Mouse (Mus musculus): ENCODE data around the gene Klhl1.
A peak's percentile ranks its signal among the peaks of the same experiment; 100 is the strongest.

Gene Klhl1

DNA sequence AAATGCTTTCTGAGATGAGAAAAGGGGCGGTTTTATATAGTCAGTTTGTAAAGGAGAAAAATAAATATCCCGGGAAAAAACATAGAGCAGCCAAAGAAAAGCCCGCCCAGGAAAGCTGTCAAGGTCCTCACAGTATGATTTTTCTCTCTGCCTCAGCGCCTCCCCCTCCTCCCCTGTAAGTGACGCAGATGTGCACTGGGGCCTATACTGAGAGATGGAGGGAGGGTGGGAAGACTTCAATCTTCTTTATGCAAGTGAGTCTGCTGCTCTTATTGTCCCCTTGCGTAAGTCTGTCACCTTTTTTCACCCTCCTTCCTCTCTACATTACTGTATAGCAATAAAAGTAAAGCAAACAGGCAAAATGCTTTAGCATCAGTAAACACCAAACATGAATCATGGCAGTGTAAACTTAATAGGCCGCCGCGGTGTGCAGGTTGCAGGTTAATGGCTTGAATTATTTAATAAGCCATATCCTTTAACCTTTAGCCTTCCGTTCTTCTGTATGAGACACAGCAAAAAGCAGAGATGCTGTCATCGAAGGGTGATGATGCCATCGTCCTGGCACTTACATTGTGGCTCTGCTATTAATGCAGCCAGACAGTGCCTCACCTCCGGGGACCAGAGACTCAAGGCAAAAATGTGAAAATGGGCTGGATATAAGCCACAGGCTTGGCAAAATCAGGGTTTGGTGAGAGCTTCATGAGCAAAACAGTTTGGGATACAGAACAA lies at the start of gene Klhl1:
Klhl1 (minus strand) TSS at position 149 of the 729 bp plus-strand sequence.
- no peak for DNase-seq

DNA sequence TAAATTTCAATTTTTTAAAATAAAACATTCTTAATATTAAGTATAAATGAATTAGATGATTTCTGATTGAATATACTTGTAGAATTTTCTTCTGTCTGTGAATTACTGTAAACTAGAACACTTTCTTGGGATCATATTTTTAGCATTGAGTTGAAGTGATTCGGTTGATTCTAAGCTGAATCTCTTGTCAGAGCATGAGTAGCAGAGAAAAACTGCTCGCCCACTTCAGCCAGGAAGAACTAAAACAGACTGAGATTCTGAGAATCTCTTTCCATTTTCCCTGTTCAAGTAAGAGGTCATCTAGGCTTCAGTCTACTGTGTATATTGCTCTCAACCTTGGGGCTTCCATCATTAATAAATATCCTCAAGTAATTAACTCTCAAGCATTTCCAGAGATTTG lies 34.8 kb upstream of the Klhl1 start:
- no peak for DNase-seq

DNA sequence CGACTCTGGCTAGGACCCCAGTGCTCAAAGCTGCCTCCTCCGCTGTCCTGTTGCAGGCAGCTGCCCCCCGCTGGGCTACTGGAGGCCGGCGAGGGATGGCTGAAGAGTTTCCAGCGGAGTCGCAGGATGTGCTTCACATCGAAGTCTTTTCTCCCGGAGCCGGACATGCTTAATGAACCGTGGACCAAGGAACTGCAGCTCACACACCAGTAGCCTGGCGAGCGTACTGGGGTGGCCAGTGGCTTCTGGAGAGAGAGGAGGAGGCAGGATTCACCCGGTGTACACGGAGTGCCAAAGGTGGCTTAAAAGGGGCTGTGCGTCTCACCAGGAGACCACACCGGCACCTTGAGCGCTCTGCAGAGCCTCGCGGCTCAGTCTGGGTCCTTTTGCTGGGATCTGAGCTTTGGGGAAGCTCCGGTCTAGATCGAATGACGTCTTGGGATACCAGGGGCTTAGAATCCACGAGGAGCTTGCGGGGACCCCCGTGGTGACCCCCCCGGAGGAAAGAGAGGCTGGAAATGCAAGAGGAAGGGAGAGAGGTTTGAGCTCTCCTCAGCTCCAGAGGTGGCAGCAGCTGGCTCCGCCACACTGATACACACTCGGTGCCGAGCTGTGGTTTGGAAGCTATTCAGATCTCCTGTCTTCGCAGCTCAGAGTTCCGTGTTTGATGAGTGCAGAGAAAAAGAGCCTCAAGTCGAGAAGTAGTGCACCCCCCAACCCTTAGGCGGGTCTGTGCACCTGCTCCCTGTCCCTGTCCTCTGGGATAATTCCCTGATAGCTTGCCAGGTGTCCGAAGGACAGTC lies 550 bp downstream of the Klhl1 start:
- peak in 1 of 2 experiments; percentile 4 for DNase-seq

- no peak for DNase-seq
Observed at GRCm38 (mm10) chr14:96517727-96518126, 1.2 kb downstream of the Klhl1 start.

- no peak for DNase-seq
Observed at GRCm38 (mm10) chr14:96499936-96500335, 19.0 kb downstream of the Klhl1 start.

GRCm38 (mm10) chr14:96471812-96472211 lies 47.1 kb downstream of the Klhl1 start:
- no peak for DNase-seq

DNA sequence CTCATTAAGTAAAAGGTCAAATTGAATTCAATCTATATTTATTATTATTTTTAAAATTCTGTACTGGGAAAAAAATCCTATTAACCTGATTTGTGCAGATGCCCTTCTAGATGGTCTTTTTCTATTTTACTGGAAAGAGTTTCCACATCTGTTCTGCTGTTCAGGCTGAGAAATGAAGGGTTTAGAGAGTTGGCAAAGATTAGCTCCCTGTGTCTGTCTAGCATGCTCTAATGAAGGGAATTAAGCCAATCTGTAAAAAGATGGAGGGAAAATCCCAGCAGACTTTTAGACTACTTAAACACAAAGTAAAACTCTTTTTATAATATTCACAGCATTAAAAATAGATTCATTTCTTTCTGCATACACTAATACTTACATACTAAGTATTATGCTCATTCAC lies 47.6 kb downstream of the Klhl1 start:
- DNase-seq, result no peak

DNA sequence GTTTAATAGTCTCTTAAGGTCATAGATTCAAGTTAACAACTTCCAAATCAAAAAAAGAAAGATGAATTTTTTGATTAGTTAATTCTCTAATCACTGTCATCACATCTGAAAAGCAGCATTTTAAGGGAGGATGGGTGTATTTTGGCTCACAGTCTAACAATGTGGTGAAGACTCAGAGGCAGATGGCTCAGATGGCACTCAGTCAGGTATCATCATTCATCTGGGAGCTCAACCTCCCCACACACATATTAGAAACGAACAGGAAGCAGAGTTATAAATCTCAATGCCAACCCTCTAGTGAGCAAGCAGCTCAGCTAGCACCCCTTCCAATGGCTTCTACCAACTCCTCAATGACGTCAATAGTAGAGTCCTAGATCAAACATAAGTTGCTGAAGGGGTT lies 57.1 kb downstream of the Klhl1 start:
- no peak for DNase-seq

- no peak for DNase-seq
Observed at GRCm38 (mm10) chr14:96392032-96392737, 126.7 kb downstream of the Klhl1 start.

GRCm38 (mm10) chr14:96362727-96363126 lies 156.2 kb downstream of the Klhl1 start:
- DNase-seq, result no peak

DNA sequence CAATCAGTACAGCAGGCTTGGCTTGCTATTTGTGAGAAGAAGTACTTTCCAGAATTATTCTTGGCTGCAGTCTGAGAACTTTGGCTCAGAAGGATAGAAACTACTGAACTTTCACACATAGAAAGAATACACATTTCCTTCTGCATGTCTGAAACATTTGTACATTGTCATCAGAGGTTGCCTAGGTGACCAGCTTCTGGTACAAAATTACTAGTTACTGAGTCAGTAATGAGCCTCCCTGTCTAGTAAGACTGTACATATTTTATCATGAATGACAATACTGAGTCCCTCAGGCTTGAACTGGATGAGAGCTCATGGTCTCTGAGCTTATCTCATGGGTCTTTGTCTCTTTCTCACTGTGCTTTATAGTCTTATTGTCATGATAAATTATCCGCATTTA lies 170.7 kb downstream of the Klhl1 start:
- DNase-seq, result no peak

DNA sequence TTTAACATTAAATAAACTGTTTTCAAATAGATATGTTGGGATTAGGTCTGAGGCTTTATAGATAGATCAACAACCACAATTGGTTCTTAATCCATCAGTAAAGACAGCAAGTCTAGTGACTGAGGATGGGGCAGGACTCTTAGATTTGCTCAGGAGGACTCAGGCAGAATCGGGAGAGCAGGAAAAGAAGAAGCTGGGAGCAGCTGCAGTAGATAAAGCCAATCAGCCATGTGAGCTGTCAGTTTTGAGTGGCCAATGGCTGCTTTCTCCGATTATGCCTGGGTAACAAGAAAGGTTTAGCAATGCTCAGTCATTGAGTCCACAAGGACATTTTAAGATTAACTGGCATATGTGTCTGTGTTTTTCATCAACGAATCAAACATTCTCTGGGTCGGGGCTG lies 187.8 kb downstream of the Klhl1 start:
- no peak for DNase-seq

DNA sequence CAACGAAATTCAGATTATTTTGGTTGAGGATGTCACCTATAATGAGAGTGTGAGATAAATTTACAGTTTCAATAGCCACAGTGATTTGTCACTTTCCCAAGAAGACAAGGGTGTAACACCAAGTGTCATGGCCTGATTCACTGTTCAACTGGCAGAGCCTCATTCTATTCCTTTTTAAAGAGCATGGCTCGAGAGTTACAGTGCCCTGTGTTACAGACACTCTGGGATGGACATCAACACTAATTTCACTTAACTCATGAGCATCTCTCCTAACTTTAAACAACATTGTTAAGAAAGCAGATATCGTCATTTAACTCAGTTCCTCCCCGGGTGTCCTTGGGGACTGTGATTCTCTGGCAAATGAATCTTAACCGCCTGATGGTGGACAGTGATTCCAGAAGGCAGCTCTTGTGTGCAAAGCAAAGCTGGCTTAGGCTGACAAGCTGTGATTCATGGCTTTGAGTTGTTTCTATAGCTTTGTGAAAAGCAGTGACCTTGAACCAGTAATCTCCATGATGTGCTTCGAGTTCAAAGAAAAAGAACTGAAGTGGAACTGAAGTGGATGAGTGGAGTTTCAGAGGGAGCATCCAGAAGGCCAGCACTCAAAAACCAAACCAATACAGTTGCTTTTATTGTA lies 301.0 kb downstream of the Klhl1 start:
- DNase-seq, result no peak

- peak; percentile 6 to 11 for DNase-seq
Observed at GRCm38 (mm10) chr14:96194795-96195194, 324.1 kb downstream of the Klhl1 start.

- no peak for DNase-seq
Observed at GRCm38 (mm10) chr14:96174546-96174945, 344.4 kb downstream of the Klhl1 start.

DNA sequence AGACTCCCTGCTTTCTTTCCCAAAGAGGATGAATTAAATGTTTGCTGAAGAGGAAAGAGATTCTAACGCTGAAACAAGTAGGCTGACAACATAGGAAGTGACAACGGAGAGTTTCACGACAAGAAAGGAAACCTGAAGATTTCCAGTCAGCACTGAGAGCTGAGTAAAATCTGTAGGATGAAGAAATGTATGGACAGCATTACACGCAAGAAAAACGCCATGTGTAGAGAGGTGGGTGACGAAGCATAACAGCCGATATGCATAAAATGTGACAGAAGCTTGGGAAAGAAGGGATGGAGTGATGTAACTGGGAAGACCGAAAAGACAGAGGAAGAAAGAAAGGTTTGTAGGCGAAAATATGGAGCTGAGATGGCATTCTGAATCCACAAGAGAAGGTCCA lies 375.8 kb downstream of the Klhl1 start:
- DNase-seq, result no peak

GRCm38 (mm10) chr14:96140246-96140645 lies 378.7 kb downstream of the Klhl1 start:
- DNase-seq, result no peak

GRCm38 (mm10) chr14:96107396-96107795 lies 411.5 kb downstream of the Klhl1 start:
- DNase-seq, result no peak

DNA sequence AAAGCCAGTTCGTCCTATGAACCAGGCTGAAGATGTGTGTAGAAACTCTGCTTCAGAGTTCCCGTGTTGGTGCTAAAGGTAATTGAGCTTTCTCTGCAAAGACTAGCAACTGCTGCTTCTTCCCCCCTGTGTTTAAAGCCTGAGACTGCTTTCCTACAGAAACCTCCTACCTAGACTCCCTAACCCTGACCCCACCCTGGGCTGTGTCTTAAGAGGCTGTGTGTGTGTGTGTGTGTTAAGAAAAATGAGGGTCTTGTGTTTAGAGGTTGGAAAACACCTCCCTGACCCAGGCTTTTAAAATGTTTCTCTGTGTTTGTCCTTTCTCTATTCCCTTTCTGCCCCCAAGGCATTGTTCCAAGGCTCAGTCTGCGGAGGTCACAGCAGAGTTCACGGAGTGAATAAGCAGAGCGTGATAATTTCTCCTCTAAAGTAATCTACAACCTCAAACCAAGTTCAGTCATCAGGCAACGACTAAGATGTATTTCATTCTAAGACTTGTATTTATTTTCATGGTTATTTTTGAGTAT lies 437.2 kb downstream of the Klhl1 start:
- DNase-seq, result no peak

GRCm38 (mm10) chr14:96065884-96066283 lies 453.0 kb downstream of the Klhl1 start:
- no peak for DNase-seq

Measured in thymus, postnatal 36 days (tissue).